Mouse (Mus musculus) megakaryocyte, adult 5-6 weeks (primary cell): ENCODE measurements around the gene Btrc. TPM values are rescaled to one million over a fixed set of nuclear protein-coding genes. Genes with fewer than 3 reads are reported as not detected.
A peak's percentile ranks its signal among the peaks of the same experiment; 100 is the strongest.

ENCODE experiments used
- ATAC-seq: 2 replicates; pipeline ENCODE4 v1.8.0; 2016; ENCODE audit warnings: mild to moderate bottlenecking, inconsistent platforms; ENCODE audit not compliant: poor library complexity, severe bottlenecking
- total RNA-seq, 2 experiments: library from RNA; stranded (forward) in 1 of 2; stranded (reverse) in 1 of 2; fragments of 153-499, 151-499 nt in 1 of 2; fragments of 221-1000, 200-1000 nt in 1 of 2; gene quantifications; 2 replicates each; pipeline versions ENCODE4 v1.2.3 to v1.2.4; 2015 to 2017

The Btrc gene
- total RNA-seq, 2 experiments from 2014 or later = 5.7 to 9.3 TPM

- no peak for ATAC-seq
Measured at GRCm38 (mm10) chr19:45422276-45422675, 58.7 kb downstream of the Btrc start.

GRCm38 (mm10) chr19:45428146-45428545, 64.6 kb downstream of the Btrc start:
- ATAC-seq = no peak

GRCm38 (mm10) chr19:45430971-45431633, 67.6 kb downstream of the Btrc start:
- no peak for ATAC-seq

GRCm38 (mm10) chr19:45432351-45432750, 68.8 kb downstream of the Btrc start:
- no peak for ATAC-seq

- ATAC-seq = peak; percentile 80
Measured at GRCm38 (mm10) chr19:45436019-45436418, 72.5 kb downstream of the Btrc start.

- no peak for ATAC-seq
Measured at GRCm38 (mm10) chr19:45437175-45437574, 73.6 kb downstream of the Btrc start.

GRCm38 (mm10) chr19:45438191-45438590, 74.7 kb downstream of the Btrc start:
- no peak for ATAC-seq

GRCm38 (mm10) chr19:45438928-45439846, 75.7 kb downstream of the Btrc start:
- no peak for ATAC-seq

- no peak for ATAC-seq
Measured at GRCm38 (mm10) chr19:45440554-45441175, 77.1 kb downstream of the Btrc start.

GRCm38 (mm10) chr19:45441717-45442116, 78.2 kb downstream of the Btrc start:
- ATAC-seq = no peak

- no peak for ATAC-seq
Measured at GRCm38 (mm10) chr19:45445253-45445933, 81.9 kb downstream of the Btrc start.

- no peak for ATAC-seq
Measured at GRCm38 (mm10) chr19:45446631-45447030, 83.1 kb downstream of the Btrc start.

GRCm38 (mm10) chr19:45447222-45447621, 83.7 kb downstream of the Btrc start:
- ATAC-seq = no peak

GRCm38 (mm10) chr19:45447886-45448285, 84.4 kb downstream of the Btrc start:
- ATAC-seq = no peak

GRCm38 (mm10) chr19:45454391-45454790, 90.9 kb downstream of the Btrc start:
- ATAC-seq = no peak

- no peak for ATAC-seq
Measured at GRCm38 (mm10) chr19:45456896-45457295, 93.4 kb downstream of the Btrc start.

- ATAC-seq = no peak
Measured at GRCm38 (mm10) chr19:45458702-45459101, 95.2 kb downstream of the Btrc start.

GRCm38 (mm10) chr19:45459931-45460665, 96.6 kb downstream of the Btrc start:
- ATAC-seq = no peak

- ATAC-seq = peak; percentile 74
Measured at GRCm38 (mm10) chr19:45460749-45461736, 97.5 kb downstream of the Btrc start.
